In the genomic region with DNA sequence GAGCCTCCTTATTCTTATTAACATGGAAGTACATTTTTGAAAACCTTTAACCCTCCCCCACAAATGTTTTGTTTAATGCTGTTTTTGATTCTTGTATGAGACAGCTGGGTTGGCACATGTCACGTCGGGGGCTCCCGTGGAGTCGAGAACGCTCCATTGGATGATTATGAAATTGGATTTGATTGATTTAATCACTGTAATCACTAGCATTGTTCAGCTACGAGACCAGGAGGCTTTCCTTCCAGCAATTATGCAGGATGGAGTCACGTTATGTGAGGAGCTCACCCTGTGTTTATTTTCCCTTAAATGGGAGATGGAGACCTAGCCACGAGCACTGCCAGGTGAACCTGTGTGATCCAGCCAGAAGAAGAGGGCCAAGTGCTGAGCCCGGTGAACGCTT, we compare ENCODE assay signal across 9 mouse cellular contexts. TPM values are rescaled to one million over a fixed set of nuclear protein-coding genes. Genes with fewer than 3 reads are reported as not detected.
A peak's percentile ranks its signal among the peaks of the same experiment; 100 is the strongest.
DNase-seq lines count a peak whose midpoint lies in the region; ATAC-seq and TF ChIP-seq lines count a peak whose summit lies in the region.
"Had no signal": no experiment of that assay in that cellular context is flagged by ENCODE, and none has a peak within 500 bp of the region (broad histone marks: within the 10 kb centered on the region; RNA-seq: fewer than 3 reads in every experiment).

Gene Ripor2 (plus strand): TSS at position 357 of the 400 bp plus-strand sequence.

- no peak for TF ChIP-seq POLR2A in myocyte (IDR thresholded peaks at IDR 0.05; ENCODE audit: insufficient read length, low read depth)

- H3K4me2 ChIP-seq in forebrain, postnatal 0 days (ENCODE audit: low read depth): no peak within 1 kb of the TSS
- peak within 1 kb of the TSS; percentile 51 for H3K4me2 ChIP-seq in myocyte (ENCODE audit: low read depth)

- no peaks in the 10 kb centered on the region for H3K36me3 ChIP-seq in forebrain, postnatal 0 days (ENCODE audit: insufficient read depth)
- H3K36me3 ChIP-seq in myocyte (ENCODE audit: control insufficient read depth, insufficient read depth): no peaks in the 10 kb centered on the region

- no peak within 1 kb of the TSS for H3K4me3 ChIP-seq in forebrain, postnatal 0 days (ENCODE audit: low read depth, low read length)
- no peak within 1 kb of the TSS for H3K4me3 ChIP-seq in myocyte

- TF ChIP-seq CTCF in forebrain, postnatal 0 days (IDR thresholded peaks at IDR 0.05; ENCODE audit: low read depth): no peak

- H3K9ac ChIP-seq in forebrain, postnatal 0 days: no peak within 1 kb of the TSS

- H3K27me3 ChIP-seq in forebrain, postnatal 0 days (ENCODE audit: insufficient read depth, low read length): no peaks in the 10 kb centered on the region
- H3K27me3 ChIP-seq in myocyte (ENCODE audit: control insufficient read depth, insufficient read depth, insufficient read length): no peaks in the 10 kb centered on the region

- peaks cover 8% of the 10 kb centered on the region for H3K4me1 ChIP-seq in forebrain, postnatal 0 days (ENCODE audit: insufficient read depth)

- no peaks in the 10 kb centered on the region for H3K79me2 ChIP-seq in myocyte (ENCODE audit: control insufficient read depth, insufficient read depth)

- no peak within 1 kb of the TSS for H3ac ChIP-seq in myocyte (ENCODE audit: control insufficient read depth, insufficient read length)

- ATAC-seq in forebrain, postnatal 0 days: peak; percentile 82
- ATAC-seq: intestine, embryonic 16.5 days had no signal

- H3K9me3 ChIP-seq in forebrain, postnatal 0 days (ENCODE audit: low read length): no peaks in the 10 kb centered on the region

- WGBS in forebrain, postnatal 0 days: 36% methylated on average over 10 of the region's 10 CpGs

- no peak within 1 kb of the TSS for H3K27ac ChIP-seq in forebrain, postnatal 0 days (ENCODE audit: low read depth, low read length)

- no peak for DNase-seq in left cerebral cortex, adult 18-20 months (ENCODE audit: low spot score in 2 of 2)
- DNase-seq in left cerebral cortex, adult 11 months (ENCODE audit: low spot score): no peak
- DNase-seq in forebrain, postnatal 0 days: no peak
- no peak for DNase-seq in layer of hippocampus, postnatal 25 days (ENCODE audit: extremely low spot score in 1 of 2, low spot score in 1 of 2)
- DNase-seq in adrenal gland, adult 2 months: no peak
- no peak for DNase-seq in kidney, postnatal 36 days
- DNase-seq: spleen, adult 18-20 months had no signal

TF ChIP-seq in myocyte, 11 proteins besides CTCF, POLR2A, EP300 and RAD21:
- no peak for TF ChIP-seq REST (IDR thresholded peaks at IDR 0.05; ENCODE audit: insufficient read depth, insufficient read length)
- TF ChIP-seq TCF12 (IDR thresholded peaks at IDR 0.05; ENCODE audit: insufficient read depth, poor library complexity, severe bottlenecking): no peak
- no peak for TF ChIP-seq MYOD1 (IDR thresholded peaks at IDR 0.05; ENCODE audit: control insufficient read depth in 1 of 3, insufficient read length in 2 of 3, low read depth in 2 of 3)
- TF ChIP-seq TCF3 (IDR thresholded peaks at IDR 0.05; ENCODE audit: insufficient read length, low read depth): no peak
- TF ChIP-seq MYOG (IDR thresholded peaks at IDR 0.05; ENCODE audit: control insufficient read depth in 1 of 3, insufficient read depth in 1 of 3, insufficient read length in 2 of 3, low read depth in 2 of 3): no peak
- TF ChIP-seq CEBPB (IDR thresholded peaks at IDR 0.05; ENCODE audit: insufficient read depth, poor library complexity, severe bottlenecking): no peak
- TF ChIP-seq USF1 (IDR thresholded peaks at IDR 0.05; ENCODE audit: low read depth): no peak
- TF ChIP-seq POLR2AphosphoS2 (IDR thresholded peaks at IDR 0.05; ENCODE audit: insufficient read length, low read depth): no peak
- no peak for TF ChIP-seq MAX (IDR thresholded peaks at IDR 0.05; ENCODE audit: low read depth)
- no peak for TF ChIP-seq E2F4 (IDR thresholded peaks at IDR 0.05; ENCODE audit: insufficient read depth)
- no peak for TF ChIP-seq SRF (IDR thresholded peaks at IDR 0.05; ENCODE audit: control insufficient read depth, insufficient read length, low read depth)

RNA-seq across cellular contexts. Expression of gene Ripor2, which starts in this region (rescaled TPM):
- 10 to 100 TPM; 60.1 to 61.7 TPM for total RNA-seq in left cerebral cortex, adult 18-20 months (2021)
- 51.5 and 53.2 TPM in 2 replicates for total RNA-seq in forebrain, postnatal 0 days (2014; rRNA removed)
- 13.8 and 21.3 TPM in 2 replicates for polyA plus RNA-seq in forebrain, postnatal 0 days (2015; fragmentation: Nextera tagmentation; extraction: Ambion mirVana)
- total RNA-seq in layer of hippocampus, postnatal 25 days (2021): 10 to 100 TPM; 76.0 to 81.4 TPM
- 1.3 TPM for polyA plus RNA-seq in myocyte (2012; fragmentation: generic; extraction: Trizol)
- 1 to 10 TPM; 4.6 to 5.7 TPM for total RNA-seq in adrenal gland, adult 2 months (2021)
- polyA plus RNA-seq in adrenal gland, adult 2 months (2012; rRNA removed): 0.92 and 2.3 TPM in 2 replicates
